Mouse (Mus musculus) layer of hippocampus, adult 9-11 months (tissue): ENCODE measurements around the gene Ascl2.

Source experiments
- DNase-seq: peaks from one replicate; pipeline ENCODE4 v3.0.0; 2022

The Ascl2 gene

GRCm38 (mm10) chr7:142968809-142969511, at the start of gene Ascl2:
Gene Ascl2, minus strand, starts transcription at chr7:142969264.
- no peak for DNase-seq

GRCm38 (mm10) chr7:143017181-143017580, 48.1 kb upstream of the Ascl2 start:
- no peak for DNase-seq

- no peak for DNase-seq
These were observed 47.5 kb upstream of the Ascl2 start for GRCm38 (mm10) chr7:143016424-143017142.

- DNase-seq, result peak; percentile 82
These were observed 46.8 kb upstream of the Ascl2 start for GRCm38 (mm10) chr7:143015755-143016423.

GRCm38 (mm10) chr7:143014862-143015659, 46.0 kb upstream of the Ascl2 start:
- DNase-seq, result no peak

- DNase-seq, result peak; percentile 85
These were observed 44.5 kb upstream of the Ascl2 start for GRCm38 (mm10) chr7:143013420-143014178.

- no peak for DNase-seq
These were observed 43.3 kb upstream of the Ascl2 start for GRCm38 (mm10) chr7:143012230-143012875.

- no peak for DNase-seq
These were observed 42.2 kb upstream of the Ascl2 start for GRCm38 (mm10) chr7:143011226-143011625.

GRCm38 (mm10) chr7:143009996-143010395, 40.9 kb upstream of the Ascl2 start:
- no peak for DNase-seq

- no peak for DNase-seq
These were observed 40.1 kb upstream of the Ascl2 start for GRCm38 (mm10) chr7:143008996-143009665.

GRCm38 (mm10) chr7:143008370-143008926, 39.4 kb upstream of the Ascl2 start:
- DNase-seq, result peak; percentile 37

GRCm38 (mm10) chr7:143007599-143008369, 38.7 kb upstream of the Ascl2 start:
- peak; percentile 94 for DNase-seq

- DNase-seq, result no peak
These were observed 37.9 kb upstream of the Ascl2 start for GRCm38 (mm10) chr7:143006756-143007598.

- no peak for DNase-seq
These were observed 37.2 kb upstream of the Ascl2 start for GRCm38 (mm10) chr7:143006097-143006755.

- no peak for DNase-seq
These were observed 36.5 kb upstream of the Ascl2 start for GRCm38 (mm10) chr7:143005344-143006096.

- DNase-seq, result no peak
These were observed 35.8 kb upstream of the Ascl2 start, which contains the start of gene Tspan32 for GRCm38 (mm10) chr7:143004727-143005343. Gene Tspan32, plus strand, starts transcription at chr7:143005046.

GRCm38 (mm10) chr7:143002679-143003078, 33.6 kb upstream of the Ascl2 start:
- DNase-seq, result no peak
